Mouse (Mus musculus) T-cell, adult 2 months (primary cell): ENCODE data around the gene Fcho2.
"Not testable (repeated sequence)": the region's sequence is repeated elsewhere in the genome, so short reads cannot be mapped to it uniquely, and the experiment has no call there.

Experiments used
- DNase-seq: peaks from one replicate; pipeline ENCODE4 v3.0.0; 2022; ENCODE audit warnings: low spot score

The Fcho2 gene

GRCm38 (mm10) chr13:98815147-98815785 lies at the start of gene Fcho2:
Fcho2 (minus strand) TSS chr13:98815449.
- DNase-seq, result peak; percentile 90

- no peak for DNase-seq
These were observed 40.0 kb upstream of the Fcho2 start for GRCm38 (mm10) chr13:98855291-98855690.

GRCm38 (mm10) chr13:98845794-98846193 lies 30.5 kb upstream of the Fcho2 start:
- DNase-seq, result no peak

GRCm38 (mm10) chr13:98836423-98837088 lies 21.3 kb upstream of the Fcho2 start:
- DNase-seq, result no peak

GRCm38 (mm10) chr13:98835740-98836139 lies 20.5 kb upstream of the Fcho2 start:
- DNase-seq, result no peak

- no peak for DNase-seq
These were observed 19.5 kb upstream of the Fcho2 start for GRCm38 (mm10) chr13:98834723-98835122.

GRCm38 (mm10) chr13:98834199-98834598 lies 18.9 kb upstream of the Fcho2 start:
- no peak for DNase-seq

- no peak for DNase-seq
These were observed 17.5 kb upstream of the Fcho2 start for GRCm38 (mm10) chr13:98832451-98833450.

- DNase-seq, result not testable (repeated sequence)
These were observed 13.8 kb upstream of the Fcho2 start for GRCm38 (mm10) chr13:98829026-98829425.

GRCm38 (mm10) chr13:98825574-98825973 lies 10.3 kb upstream of the Fcho2 start:
- DNase-seq, result no peak

GRCm38 (mm10) chr13:98819094-98819493 lies 3.8 kb upstream of the Fcho2 start:
- DNase-seq, result no peak

GRCm38 (mm10) chr13:98818205-98818604 lies 3.0 kb upstream of the Fcho2 start:
- no peak for DNase-seq

- no peak for DNase-seq
These were observed 2.5 kb upstream of the Fcho2 start for GRCm38 (mm10) chr13:98817766-98818165.

GRCm38 (mm10) chr13:98816981-98817660 lies 1.9 kb upstream of the Fcho2 start:
- not testable (repeated sequence) for DNase-seq

- DNase-seq, result no peak
These were observed 1.3 kb upstream of the Fcho2 start for GRCm38 (mm10) chr13:98816571-98816970.

GRCm38 (mm10) chr13:98814275-98815040 lies 791 bp downstream of the Fcho2 start:
- peak; percentile 45 for DNase-seq

- no peak for DNase-seq
These were observed 1.5 kb downstream of the Fcho2 start for GRCm38 (mm10) chr13:98813596-98814274.

GRCm38 (mm10) chr13:98813167-98813566 lies 2.1 kb downstream of the Fcho2 start:
- DNase-seq, result no peak

- no peak for DNase-seq
These were observed 3.0 kb downstream of the Fcho2 start for GRCm38 (mm10) chr13:98812285-98812684.

GRCm38 (mm10) chr13:98810143-98810542 lies 5.1 kb downstream of the Fcho2 start:
- no peak for DNase-seq

GRCm38 (mm10) chr13:98809087-98809486 lies 6.2 kb downstream of the Fcho2 start:
- no peak for DNase-seq
